ENCODE assay signal across 24 mouse cellular contexts in the genomic region with DNA sequence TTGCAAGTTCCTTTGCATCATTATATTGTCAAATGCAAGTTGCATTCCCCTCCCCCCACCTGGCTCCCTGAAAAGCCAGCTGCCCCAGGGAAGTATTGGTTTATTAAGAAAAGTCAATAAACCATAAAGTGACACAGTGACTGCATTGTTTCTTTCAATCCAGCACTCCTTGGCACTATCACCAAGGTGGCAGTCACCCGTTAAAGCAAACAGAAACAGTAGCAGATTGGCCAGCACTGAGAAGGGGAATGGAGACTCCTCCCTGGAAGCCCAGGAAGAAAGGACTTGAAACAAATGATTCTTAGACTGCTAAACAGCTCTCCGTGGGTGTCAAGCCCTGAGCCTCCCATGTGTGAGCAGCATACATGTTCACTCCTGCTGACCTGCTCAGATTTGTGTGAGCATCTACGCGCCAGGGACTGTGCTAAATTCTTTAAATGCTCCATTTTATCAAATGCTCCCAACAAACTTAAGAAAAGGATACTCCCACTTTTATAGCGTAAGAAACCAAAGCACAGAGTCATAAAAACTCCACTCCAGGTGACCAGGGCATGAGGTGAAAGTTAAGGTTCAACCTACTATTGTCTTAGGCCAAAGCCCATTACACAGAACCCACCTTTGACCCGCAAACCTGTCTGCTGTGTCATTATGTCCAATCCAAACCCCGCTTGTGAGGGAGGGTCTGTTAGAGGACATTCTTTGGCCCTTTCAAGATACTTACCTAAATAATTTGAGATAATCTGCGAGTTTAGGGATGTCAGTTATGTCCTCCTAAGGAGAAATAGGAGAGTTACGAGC. TPM values are rescaled to one million over a fixed set of nuclear protein-coding genes. Genes with fewer than 3 reads are reported as not detected.
DNase-seq lines count a peak whose midpoint lies in the region; ATAC-seq lines count a peak whose summit lies in the region.
"Had no signal": no experiment of that assay in that cellular context is flagged by ENCODE, and none has a peak within 500 bp of the region (broad histone marks: within the 10 kb centered on the region; RNA-seq: fewer than 3 reads in every experiment).

No protein-coding gene starts in this region.

- no peak for DNase-seq in kidney, adult 18-20 months
- peak; percentile 7 for DNase-seq in ovary, adult 18-20 months (ENCODE audit: low spot score)
- no peak for DNase-seq in ovary, postnatal 14 days (ENCODE audit: low spot score)
- peak; percentile 46 to 52 for DNase-seq in kidney, postnatal 36 days
- DNase-seq in yolk sac, embryonic 10.5 days (ENCODE audit: low spot score): peak; percentile 76
- DNase-seq in frontal cortex, postnatal 36 days (ENCODE audit: low spot score in 2 of 2): no peak
- DNase-seq in right cerebral cortex, postnatal 4 days: no peak
- DNase-seq: adrenal gland, postnatal 36 days; cerebellum, adult 2 months; gastrocnemius, postnatal 10 days; heart, adult 11 months; heart, postnatal 14 days; layer of hippocampus, adult 9-11 months had no signal

- peak overlapping the region; percentile 73 for H3K27ac ChIP-seq in kidney, embryonic 15.5 days
- H3K27ac ChIP-seq: forebrain, embryonic 10.5 days; hindbrain, embryonic 13.5 days; left cerebral cortex, adult 2 months; limb, embryonic 12.5 days; liver, embryonic 14.5 days; macrophage; midbrain, embryonic 10.5 days had no signal

- H3K4me3 ChIP-seq in kidney, embryonic 15.5 days (replicated peaks): no peak overlapping the region
- H3K4me3 ChIP-seq: forebrain, embryonic 10.5 days; heart, embryonic 12.5 days; hindbrain, embryonic 13.5 days; left cerebral cortex, adult 2 months; limb, embryonic 12.5 days; midbrain, embryonic 10.5 days had no signal

- H3K4me1 ChIP-seq in kidney, embryonic 15.5 days: peaks cover 10% of the 10 kb centered on the region; the same call in 1 of the 2 replicates
- H3K4me1 ChIP-seq: hindbrain, embryonic 13.5 days had no signal

- no peaks in the 10 kb centered on the region for H3K36me3 ChIP-seq in kidney, embryonic 15.5 days
- H3K36me3 ChIP-seq: forebrain, embryonic 10.5 days; heart, embryonic 12.5 days; hindbrain, embryonic 13.5 days; limb, embryonic 12.5 days; midbrain, embryonic 10.5 days had no signal

- 0 out of 2 replicates have a peak, but pooled peaks have one; percentile 19 for ATAC-seq in kidney, embryonic 15.5 days (replicated peaks; ENCODE audit: low FRiP score)
- ATAC-seq: inflammation-experienced regulatory T-cells, adult 6 months had no signal

- no peak overlapping the region for H3K9ac ChIP-seq in kidney, embryonic 15.5 days
- H3K9ac ChIP-seq: heart, embryonic 12.5 days; hindbrain, embryonic 13.5 days; limb, embryonic 12.5 days; liver, embryonic 14.5 days had no signal

- H3K9me3 ChIP-seq in kidney, embryonic 15.5 days (replicated peaks): no peaks in the 10 kb centered on the region
- H3K9me3 ChIP-seq: forebrain, embryonic 10.5 days; heart, embryonic 12.5 days; hindbrain, embryonic 13.5 days; limb, embryonic 12.5 days; midbrain, embryonic 10.5 days had no signal

- WGBS in kidney, embryonic 15.5 days: 53% methylated on average over 9 of the region's 9 CpGs

- no peaks in the 10 kb centered on the region for H3K27me3 ChIP-seq in kidney, embryonic 15.5 days
- H3K27me3 ChIP-seq: heart, embryonic 12.5 days; hindbrain, embryonic 13.5 days; limb, embryonic 12.5 days had no signal

- no peak overlapping the region for H3K4me2 ChIP-seq in kidney, embryonic 15.5 days
- H3K4me2 ChIP-seq: heart, embryonic 12.5 days; hindbrain, embryonic 13.5 days; limb, embryonic 12.5 days had no signal

RNA-seq across cellular contexts. Expression of a gene that starts 23.4 kb away (rescaled TPM):
- polyA plus RNA-seq in kidney, embryonic 15.5 days (2015; fragmentation: Nextera tagmentation; extraction: Ambion mirVana): 14.9 and 16.2 TPM in 2 replicates
- polyA plus RNA-seq: cerebellum, adult 2 months; frontal cortex, adult 2 months; heart, embryonic 12.5 days; hindbrain, embryonic 13.5 days; macrophage had no signal

RNA-seq across cellular contexts. Expression of a gene that starts 41.6 kb away (rescaled TPM):
- 1.3 and 2.3 TPM in 2 replicates for polyA plus RNA-seq in kidney, embryonic 15.5 days (2015; fragmentation: Nextera tagmentation; extraction: Ambion mirVana)
- polyA plus RNA-seq: hindbrain, embryonic 13.5 days; macrophage had no signal

Comparison
In these comparisons a context has a peak if more than half of its experiments do, and no peak if none do; other contexts are left out.
1. DNase-seq: peak in ovary, adult 18-20 months (single experiment), kidney, postnatal 36 days (2 of 2) and yolk sac, embryonic 10.5 days (single experiment); none in kidney, adult 18-20 months (single experiment), ovary, postnatal 14 days (single experiment), frontal cortex, postnatal 36 days (0 of 2) and right cerebral cortex, postnatal 4 days (single experiment).